Mouse (Mus musculus) left cerebral cortex, adult 11 months (tissue): Measurements from ENCODE around the gene Ppfibp1.
"Not testable (repeated sequence)": the region's sequence is repeated elsewhere in the genome, so short reads cannot be mapped to it uniquely, and the experiment has no call there.

Experiments
- DNase-seq: peaks from one replicate; pipeline ENCODE4 v3.0.0; 2022; ENCODE audit warnings: low spot score

Ppfibp1 gene

GRCm38 (mm10) chr6:146887958-146888659 is at the start of gene Ppfibp1:
Ppfibp1 (plus strand) TSS chr6:146888487.
- DNase-seq, result peak; percentile 89

DNA sequence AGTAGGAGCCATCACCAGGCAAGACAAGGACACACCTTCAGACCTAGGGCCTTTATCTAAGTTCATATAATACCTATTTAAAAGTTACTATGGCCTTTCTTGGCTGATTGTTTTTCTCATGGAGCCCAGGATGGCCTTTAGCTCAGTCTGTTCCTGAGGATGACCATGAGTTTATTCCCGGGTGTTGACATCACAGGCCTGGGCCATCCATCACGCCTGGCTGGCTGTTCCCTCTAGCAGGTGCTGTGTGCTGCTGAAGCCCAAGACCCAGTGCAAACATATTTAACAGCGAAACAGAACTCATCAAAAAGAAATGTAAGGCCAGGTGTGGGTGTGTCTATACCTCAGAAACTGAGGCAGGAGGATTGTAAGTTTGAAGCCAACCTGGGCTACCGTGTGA is 49.4 kb upstream of the Ppfibp1 start:
- DNase-seq, result no peak

- no peak for DNase-seq
Measured at GRCm38 (mm10) chr6:146844867-146845266, 43.4 kb upstream of the Ppfibp1 start.

GRCm38 (mm10) chr6:146845347-146845746 is 42.9 kb upstream of the Ppfibp1 start:
- no peak for DNase-seq

DNA sequence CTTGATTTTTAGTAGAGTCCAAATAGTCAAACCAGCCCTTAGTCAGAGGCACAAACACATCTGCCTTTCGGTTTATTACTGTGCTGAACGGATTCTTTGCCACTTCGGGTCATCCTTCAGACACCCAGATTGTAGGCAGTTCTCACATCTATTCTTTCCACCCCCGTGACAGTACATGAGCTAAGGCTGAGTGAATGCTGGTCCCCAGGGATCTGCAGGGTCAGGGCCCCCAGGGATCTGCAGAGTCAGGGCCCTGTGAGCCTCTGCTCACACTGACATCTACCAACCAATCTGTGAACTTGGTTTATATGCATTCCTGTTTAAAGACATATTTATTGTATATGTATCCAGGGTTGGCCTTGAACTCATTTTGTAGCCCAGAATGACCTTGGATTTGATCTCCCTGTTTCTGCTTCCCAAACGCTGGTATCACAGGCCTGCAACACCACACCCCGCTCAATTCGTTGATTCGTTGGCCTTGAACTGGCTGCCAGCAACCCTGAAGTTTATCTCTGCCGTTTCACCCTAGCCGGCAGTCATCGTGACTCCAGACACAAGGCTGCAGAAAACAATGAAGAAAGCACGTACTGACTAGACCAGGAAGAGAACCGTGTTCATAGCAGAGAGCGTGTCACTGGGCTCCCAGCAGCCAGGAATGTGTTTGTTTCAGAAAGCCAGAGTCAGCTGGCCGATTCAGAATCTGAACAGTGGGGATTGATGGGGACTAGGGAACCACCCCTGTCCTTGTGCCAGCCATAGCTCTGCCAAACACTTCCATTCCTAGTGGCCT is 42.1 kb upstream of the Ppfibp1 start:
- DNase-seq, result no peak

- no peak for DNase-seq
Measured at GRCm38 (mm10) chr6:146847402-146847801, 40.9 kb upstream of the Ppfibp1 start.

DNA sequence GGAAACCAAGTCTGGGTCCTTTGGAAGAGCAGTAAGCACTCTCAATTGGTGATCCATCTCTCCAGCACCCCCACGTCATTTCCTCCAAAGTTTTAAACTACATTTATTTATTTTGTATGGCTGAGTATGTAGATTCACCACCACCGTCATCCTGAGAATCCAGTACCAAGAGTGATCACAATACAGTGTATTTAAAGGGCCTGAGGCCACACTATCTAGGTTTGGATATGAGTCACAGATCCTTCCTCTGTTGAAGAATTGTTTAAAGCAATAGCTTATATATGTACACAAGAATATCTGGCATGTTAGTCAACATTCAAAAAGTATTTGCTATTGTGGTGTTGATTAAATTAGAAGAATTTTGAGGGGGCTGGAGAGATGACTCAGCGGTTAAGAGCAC is 40.0 kb upstream of the Ppfibp1 start:
- DNase-seq, result no peak

DNA sequence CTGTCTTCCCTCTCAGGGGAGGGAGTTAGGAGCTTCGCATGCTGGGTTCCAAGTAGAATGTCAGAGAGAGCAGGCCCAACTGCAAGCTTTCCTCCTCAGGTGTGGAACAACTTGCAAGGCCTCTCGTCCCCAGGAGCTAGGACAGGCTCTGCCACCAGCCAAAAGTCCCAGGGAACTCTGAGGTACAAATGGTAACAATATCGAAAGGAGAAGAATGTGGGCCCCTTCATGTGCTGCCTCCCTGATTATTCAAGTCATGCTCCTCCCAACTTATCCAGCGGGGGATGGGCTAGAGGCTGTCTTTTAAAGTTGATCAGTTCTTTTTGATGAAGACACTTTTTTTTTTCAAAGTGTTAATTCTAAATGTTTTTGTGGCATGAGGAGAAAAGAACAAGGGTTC is 38.2 kb upstream of the Ppfibp1 start, which contains the start of gene Smco2:
TSS of gene Smco2 (plus strand) at position 55 of the 400 bp plus-strand sequence.
- DNase-seq, result no peak

DNA sequence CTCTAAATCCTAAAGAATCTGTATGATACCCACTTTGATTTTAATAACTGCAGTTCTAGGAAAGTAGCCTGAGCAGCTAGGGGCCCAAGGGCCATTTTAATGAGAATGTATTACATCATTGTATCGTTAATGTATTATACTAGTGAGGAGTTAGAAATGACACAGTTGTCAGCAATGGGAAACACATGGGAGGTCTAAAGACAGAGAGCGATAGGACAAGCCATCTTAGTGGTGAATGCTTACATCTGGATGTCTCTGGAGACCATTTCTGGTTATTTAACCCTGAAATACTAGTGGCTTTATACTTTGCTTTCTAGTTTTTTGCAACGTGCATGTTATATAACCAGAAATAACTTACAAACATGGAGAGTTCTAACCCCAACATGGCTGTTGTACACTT is 36.4 kb upstream of the Ppfibp1 start:
- DNase-seq, result no peak

DNA sequence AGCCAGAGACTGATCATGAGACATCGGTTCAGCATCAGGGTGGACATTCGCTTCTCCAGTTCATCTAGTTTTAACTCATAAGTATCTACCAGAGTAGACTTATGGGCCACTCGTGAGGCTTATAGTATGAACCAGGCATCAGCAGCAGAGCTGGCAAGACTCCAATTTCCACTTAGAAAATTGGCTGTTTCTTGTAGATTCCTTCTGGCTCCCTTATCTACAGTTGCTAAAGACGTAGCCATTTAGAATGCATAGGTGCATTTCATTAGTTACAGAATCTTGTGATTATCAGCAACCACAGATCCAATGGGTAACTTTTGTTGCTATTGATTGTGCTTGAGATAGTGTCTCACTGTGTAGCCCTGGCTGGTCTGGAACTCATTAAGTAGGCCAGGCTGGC is 35.5 kb upstream of the Ppfibp1 start:
- no peak for DNase-seq

DNA sequence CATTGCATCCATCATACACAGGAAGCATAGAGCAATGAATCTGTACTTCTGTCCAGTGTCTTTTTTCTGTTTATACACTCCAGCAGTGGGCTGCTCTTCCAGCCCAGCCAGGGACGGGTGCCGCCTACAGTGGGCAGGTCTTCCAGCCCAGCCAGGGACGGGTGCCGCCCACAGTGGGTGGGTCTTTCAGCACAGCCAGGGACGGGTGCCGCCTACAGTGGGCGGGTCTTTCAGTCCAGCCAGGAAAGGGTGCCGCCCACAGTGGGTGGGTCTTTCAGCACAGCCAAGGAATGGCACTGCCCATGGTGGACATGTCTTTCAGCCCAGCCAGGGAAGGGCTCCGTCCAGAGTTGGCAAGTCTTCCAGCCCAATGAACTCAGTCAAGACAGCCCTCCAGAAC is 33.1 kb upstream of the Ppfibp1 start:
- no peak for DNase-seq

- no peak for DNase-seq
Measured at GRCm38 (mm10) chr6:146857386-146857785, 30.9 kb upstream of the Ppfibp1 start.

GRCm38 (mm10) chr6:146863154-146863553 is 25.1 kb upstream of the Ppfibp1 start:
- DNase-seq, result no peak

DNA sequence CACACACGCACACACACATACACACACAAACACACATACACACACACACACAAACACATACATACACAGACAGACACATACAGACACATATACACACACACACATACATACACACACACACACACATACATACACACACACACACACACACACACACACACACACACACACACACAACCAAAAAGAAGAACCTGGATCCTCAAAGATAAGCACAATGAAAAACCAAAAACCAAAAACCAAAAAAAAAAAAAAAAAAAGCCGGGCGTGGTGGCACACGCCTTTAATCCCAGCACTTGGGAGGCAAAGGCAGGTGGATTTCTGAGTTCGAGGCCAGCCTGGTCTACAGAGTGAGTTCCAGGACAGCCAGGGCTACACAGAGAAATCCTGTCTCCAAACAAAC is 23.9 kb upstream of the Ppfibp1 start:
- not testable (repeated sequence) for DNase-seq

DNA sequence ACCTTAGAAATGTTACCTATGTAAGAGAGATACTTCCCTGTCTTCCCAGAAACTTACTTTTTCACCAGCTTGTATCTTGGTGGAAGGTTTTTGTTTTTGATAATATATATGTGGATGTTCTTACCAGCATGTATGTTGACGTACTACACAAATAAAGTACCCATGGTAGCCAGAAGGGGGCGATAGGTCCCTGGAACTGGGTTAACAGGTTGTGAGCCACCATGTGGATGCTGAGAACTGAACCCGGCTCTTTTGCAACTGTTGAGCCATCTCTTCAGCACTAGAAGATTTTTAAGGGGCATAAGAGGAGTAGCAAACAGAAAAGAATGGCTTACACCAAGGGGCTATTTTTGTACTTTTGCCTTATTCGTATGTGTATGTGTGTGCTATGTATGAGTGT is 22.6 kb upstream of the Ppfibp1 start:
- no peak for DNase-seq

GRCm38 (mm10) chr6:146871975-146872374 is 16.3 kb upstream of the Ppfibp1 start:
- DNase-seq, result no peak

GRCm38 (mm10) chr6:146874415-146874814 is 13.9 kb upstream of the Ppfibp1 start:
- no peak for DNase-seq

GRCm38 (mm10) chr6:146876820-146877219 is 11.5 kb upstream of the Ppfibp1 start:
- DNase-seq, result no peak

GRCm38 (mm10) chr6:146877425-146878045 is 10.8 kb upstream of the Ppfibp1 start:
- DNase-seq, result peak; percentile 74

DNA sequence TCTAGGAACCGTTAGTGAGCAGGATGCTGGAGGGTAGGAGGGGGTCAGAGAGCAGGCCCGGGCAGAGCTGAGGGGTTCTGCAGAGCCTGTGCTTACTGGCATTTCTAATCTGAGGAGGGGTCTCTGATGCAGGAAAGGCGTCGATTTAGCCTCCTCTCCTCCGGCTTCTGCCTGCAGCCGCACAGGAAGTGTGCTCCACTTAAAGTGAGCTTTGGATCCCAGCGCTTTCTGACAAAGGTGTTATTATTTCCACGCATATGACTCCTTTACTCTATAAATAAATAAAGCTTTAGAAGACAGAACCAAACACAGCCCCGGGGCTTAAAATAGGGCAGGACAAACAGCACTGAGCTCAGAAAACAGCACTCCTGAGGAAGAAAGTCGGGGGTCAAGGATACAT is 9.4 kb upstream of the Ppfibp1 start:
- DNase-seq, result no peak

DNA sequence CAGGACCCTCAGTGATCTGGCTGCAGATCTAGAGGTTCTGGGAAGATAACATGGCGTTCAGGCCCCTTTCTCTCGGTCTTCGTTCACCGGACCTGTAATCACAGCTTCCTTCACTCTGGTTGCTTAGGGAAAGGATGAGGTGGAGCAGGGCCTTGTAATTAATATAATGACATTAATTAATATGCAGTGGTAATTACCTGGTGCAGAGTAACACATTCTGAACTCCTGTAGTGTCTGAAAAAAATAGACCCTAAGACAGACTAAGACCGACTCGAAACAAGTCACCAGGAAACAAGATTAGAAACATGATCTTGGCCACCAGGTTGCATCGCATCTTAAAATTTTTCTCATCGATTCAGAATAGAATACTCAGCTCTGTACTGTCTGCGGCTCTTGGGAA is 8.4 kb upstream of the Ppfibp1 start:
- no peak for DNase-seq

- no peak for DNase-seq
Measured at GRCm38 (mm10) chr6:146880296-146880695, 8.0 kb upstream of the Ppfibp1 start.
